Mouse (Mus musculus) mouse trophoblast stem cell (cell line): ENCODE data around the gene Zfand3.

Source experiments
- in situ Hi-C, 2 experiments: fragments of 300-500 bp; cut with MseI, MboI; formaldehyde crosslinking; loops; 2 replicates in 1 of 2; 3 replicates in 1 of 2; pipeline ENCODE4 v1.15.1; 2025

The Zfand3 gene

GRCm38 (mm10) chr17:30192416-30193005 is 188.0 kb downstream of the Zfand3 start:
- in situ Hi-C loops: no loop called here

GRCm38 (mm10) chr17:30193615-30194014 is 189.1 kb downstream of the Zfand3 start:
- in situ Hi-C loops: no loop called here

- in situ Hi-C loops: no loop called here
Measured at GRCm38 (mm10) chr17:30194091-30194490, 189.6 kb downstream of the Zfand3 start.

GRCm38 (mm10) chr17:30194629-30195445 is 190.3 kb downstream of the Zfand3 start:
- in situ Hi-C loops: no loop called here

- in situ Hi-C loops: no loop called here
Measured at GRCm38 (mm10) chr17:30195591-30196183, 191.2 kb downstream of the Zfand3 start.

GRCm38 (mm10) chr17:30196401-30197279 is 192.1 kb downstream of the Zfand3 start:
- in situ Hi-C loops: no loop called here

GRCm38 (mm10) chr17:30197280-30198030 is 192.9 kb downstream of the Zfand3 start:
- in situ Hi-C loops: no loop called here

GRCm38 (mm10) chr17:30198422-30198821 is 193.9 kb downstream of the Zfand3 start:
- in situ Hi-C loops: no loop called here

GRCm38 (mm10) chr17:30199374-30200247 is 195.1 kb downstream of the Zfand3 start:
- in situ Hi-C loops: no loop called here

- in situ Hi-C loops: no loop called here
Measured at GRCm38 (mm10) chr17:30200283-30200682, 195.8 kb downstream of the Zfand3 start.

GRCm38 (mm10) chr17:30205062-30205825 is 200.7 kb downstream of the Zfand3 start:
- in situ Hi-C loops: no loop called here

- in situ Hi-C loops: no loop called here
Measured at GRCm38 (mm10) chr17:30210262-30210661, 205.7 kb downstream of the Zfand3 start.

- in situ Hi-C loops: no loop called here
Measured at GRCm38 (mm10) chr17:30210936-30211335, 206.4 kb downstream of the Zfand3 start.

- in situ Hi-C loops: no loop called here
Measured at GRCm38 (mm10) chr17:30212647-30213046, 208.1 kb downstream of the Zfand3 start.

GRCm38 (mm10) chr17:30213371-30213770 is 208.8 kb downstream of the Zfand3 start:
- in situ Hi-C loops: no loop called here

GRCm38 (mm10) chr17:30214393-30214792 is 209.9 kb downstream of the Zfand3 start:
- in situ Hi-C loops: no loop called here

GRCm38 (mm10) chr17:30215741-30216140 is 211.2 kb downstream of the Zfand3 start:
- in situ Hi-C loops: no loop called here

- in situ Hi-C loops: no loop called here
Measured at GRCm38 (mm10) chr17:30221677-30222076, 217.1 kb downstream of the Zfand3 start.

GRCm38 (mm10) chr17:30222361-30222760 is 217.8 kb downstream of the Zfand3 start:
- in situ Hi-C loops: no loop called here
